Mouse (Mus musculus) hematopoietic multipotent progenitor cell, adult 10-12 weeks (in vitro differentiated cells): ENCODE measurements around the gene Muc5ac. TPM values are rescaled to one million over a fixed set of nuclear protein-coding genes. Genes with fewer than 3 reads are reported as not detected.

Experiments used
- polyA plus RNA-seq: library from polyadenylated mRNA; stranded (reverse); fragments of >175 nt; gene quantifications from 2 replicates; pipeline ENCODE4 v1.2.3, GENCODE M21; 2012; ENCODE audit warnings: low replicate concordance

Muc5ac gene
- 0.02 TPM in 1 of 2 replicates, not detected in the other for polyA plus RNA-seq

GRCm38 (mm10) chr7:141788677-141789452 lies at the start of gene Muc5ac:
TSS of gene Muc5ac (plus strand) at chr7:141788972.

GRCm38 (mm10) chr7:141838779-141839178 lies 50.0 kb downstream of the Muc5ac start, which contains the start of gene Muc5b:
TSS of gene Muc5b (plus strand) at chr7:141839070.

Other genes with a start within 250 kb of the Muc5ac start
- gene Chid1, start 249.1 kb upstream of the Muc5ac start, polyA plus RNA-seq = 11.4 and 11.9 TPM in 2 replicates
- 28.5 and 29.5 TPM in 2 replicates for gene Ap2a2, start 226.8 kb upstream of the Muc5ac start, polyA plus RNA-seq
- gene Muc6, start 133.7 kb upstream of the Muc5ac start, polyA plus RNA-seq = 0.01 TPM in 2 replicates
- gene Muc2, start 98.6 kb upstream of the Muc5ac start, polyA plus RNA-seq = 0.03 and 0.10 TPM in 2 replicates
- not detected in 2 replicates for gene Muc5b, start 50.1 kb downstream of the Muc5ac start, polyA plus RNA-seq
- gene Tollip, start 129.5 kb downstream of the Muc5ac start, polyA plus RNA-seq = 46.2 and 87.7 TPM in 2 replicates
- gene Brsk2, start 160.8 kb downstream of the Muc5ac start, polyA plus RNA-seq = 0.05 and 0.15 TPM in 2 replicates